Mouse (Mus musculus): Measurements from ENCODE around the gene Prkg2.
A peak's percentile ranks its signal among the peaks of the same experiment; 100 is the strongest.

Prkg2 gene

DNA sequence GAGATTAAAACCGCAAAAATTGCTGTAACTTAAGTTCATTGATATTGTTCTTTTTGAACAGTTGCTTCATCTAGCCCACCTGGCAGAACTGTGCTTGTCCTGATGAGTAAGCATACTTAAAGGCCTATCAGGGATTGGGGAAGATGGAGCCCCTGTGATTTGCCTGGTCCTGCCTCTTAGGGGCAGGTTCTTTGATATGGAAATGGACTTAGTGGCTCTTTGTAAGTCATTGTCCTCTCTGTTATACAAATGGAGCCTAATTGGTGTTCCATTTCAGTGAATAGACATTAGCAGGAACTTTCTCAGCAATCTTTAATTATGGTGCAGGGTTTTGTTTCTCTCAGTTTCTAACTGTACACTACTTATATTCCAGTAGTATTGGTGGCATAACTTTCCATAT, 115.5 kb downstream of the Prkg2 start:
- Histone ChIP-seq H3K4me1 (replicated peaks; ENCODE audit: low read depth, low read length) (peaks cover 36% of the 10 kb centered on the region), H3K27me3 (ENCODE audit: insufficient read depth, low read length) (peaks cover 22% of the 10 kb centered on the region), H3K36me3 (ENCODE audit: insufficient read depth, low read length) (no peaks in the 10 kb centered on the region), H3K4me3 (replicated peaks; ENCODE audit: low read length) (no peak overlapping the region), H3K9me3 (ENCODE audit: low read length) (peaks cover 23% of the 10 kb centered on the region)
- TF ChIP-seq CTCF (conservative IDR thresholded peaks at IDR 0.05; ENCODE audit: low read length) (no peak), NANOG (IDR thresholded peaks at IDR 0.05; ENCODE audit: borderline replicate concordance, low read length) (peak; percentile 53), POU5F1 (IDR thresholded peaks at IDR 0.05; ENCODE audit: borderline replicate concordance, low read length) (peak; percentile 86)

GRCm38 (mm10) chr5:98918716-98919115, 118.4 kb downstream of the Prkg2 start:
- TF ChIP-seq NANOG (IDR thresholded peaks at IDR 0.05; ENCODE audit: borderline replicate concordance, low read length) = no peak
- no peak for TF ChIP-seq CTCF (conservative IDR thresholded peaks at IDR 0.05; ENCODE audit: low read length)
- Histone ChIP-seq H3K36me3 (ENCODE audit: insufficient read depth, low read length) (no peaks in the 10 kb centered on the region), H3K4me3 (replicated peaks; ENCODE audit: low read length) (no peak overlapping the region), H3K4me1 (replicated peaks; ENCODE audit: low read depth, low read length) (peaks cover 36% of the 10 kb centered on the region), H3K9me3 (ENCODE audit: low read length) (peaks cover 28% of the 10 kb centered on the region), H3K27me3 (ENCODE audit: insufficient read depth, low read length) (peaks cover 8% of the 10 kb centered on the region)

GRCm38 (mm10) chr5:98902339-98902738, 134.8 kb downstream of the Prkg2 start:
- TF ChIP-seq NANOG (IDR thresholded peaks at IDR 0.05; ENCODE audit: borderline replicate concordance, low read length) (no peak), CTCF (conservative IDR thresholded peaks at IDR 0.05; ENCODE audit: low read length) (peak; percentile 30; the same call in 1 of the 2 replicates)
- no peaks in the 10 kb centered on the region for H3K9me3 ChIP-seq (ENCODE audit: low read length)

GRCm38 (mm10) chr5:98900926-98901325, 136.2 kb downstream of the Prkg2 start:
- H3K4me1 ChIP-seq (replicated peaks; ENCODE audit: low read depth, low read length) = no peaks in the 10 kb centered on the region
- no peak overlapping the region for H3K4me3 ChIP-seq (replicated peaks; ENCODE audit: low read length)
- no peak for TF ChIP-seq NANOG (IDR thresholded peaks at IDR 0.05; ENCODE audit: borderline replicate concordance, low read length)
- TF ChIP-seq POU5F1 (IDR thresholded peaks at IDR 0.05; ENCODE audit: borderline replicate concordance, low read length) = no peak
- no peak for TF ChIP-seq CTCF (conservative IDR thresholded peaks at IDR 0.05; ENCODE audit: low read length)

More at GRCm38 (mm10) chr5:98902339-98902738, 134.8 kb downstream of the Prkg2 start:
- H3K27me3 ChIP-seq (ENCODE audit: insufficient read depth, low read length) = no peaks in the 10 kb centered on the region
- no peak overlapping the region for H3K4me3 ChIP-seq (replicated peaks; ENCODE audit: low read length)
- no peaks in the 10 kb centered on the region for H3K36me3 ChIP-seq (ENCODE audit: insufficient read depth, low read length)
- H3K4me1 ChIP-seq (replicated peaks; ENCODE audit: low read depth, low read length) = no peaks in the 10 kb centered on the region

GRCm38 (mm10) chr5:98897946-98898345, 139.2 kb downstream of the Prkg2 start:
- H3K27me3 ChIP-seq (ENCODE audit: insufficient read depth, low read length) = no peaks in the 10 kb centered on the region
- H3K36me3 ChIP-seq (ENCODE audit: insufficient read depth, low read length) = no peaks in the 10 kb centered on the region
- no peaks in the 10 kb centered on the region for H3K4me1 ChIP-seq (replicated peaks; ENCODE audit: low read depth, low read length)
- H3K4me3 ChIP-seq (replicated peaks; ENCODE audit: low read length) = no peak overlapping the region
- no peak for TF ChIP-seq POU5F1 (IDR thresholded peaks at IDR 0.05; ENCODE audit: borderline replicate concordance, low read length)
- TF ChIP-seq NANOG (IDR thresholded peaks at IDR 0.05; ENCODE audit: borderline replicate concordance, low read length) = no peak
- TF ChIP-seq CTCF (conservative IDR thresholded peaks at IDR 0.05; ENCODE audit: low read length) = no peak
- no peaks in the 10 kb centered on the region for H3K9me3 ChIP-seq (ENCODE audit: low read length)

More at GRCm38 (mm10) chr5:98900926-98901325, 136.2 kb downstream of the Prkg2 start:
- Histone ChIP-seq H3K36me3 (ENCODE audit: insufficient read depth, low read length) (no peaks in the 10 kb centered on the region), H3K9me3 (ENCODE audit: low read length) (no peaks in the 10 kb centered on the region), H3K27me3 (ENCODE audit: insufficient read depth, low read length) (no peaks in the 10 kb centered on the region)

GRCm38 (mm10) chr5:98894281-98894680, 142.9 kb downstream of the Prkg2 start:
- no peaks in the 10 kb centered on the region for H3K36me3 ChIP-seq (ENCODE audit: insufficient read depth, low read length)
- H3K9me3 ChIP-seq (ENCODE audit: low read length) = no peaks in the 10 kb centered on the region
- no peak overlapping the region for H3K4me3 ChIP-seq (replicated peaks; ENCODE audit: low read length)
- H3K4me1 ChIP-seq (replicated peaks; ENCODE audit: low read depth, low read length) = no peaks in the 10 kb centered on the region
- TF ChIP-seq NANOG (IDR thresholded peaks at IDR 0.05; ENCODE audit: borderline replicate concordance, low read length) (no peak), CTCF (conservative IDR thresholded peaks at IDR 0.05; ENCODE audit: low read length) (no peak), POU5F1 (IDR thresholded peaks at IDR 0.05; ENCODE audit: borderline replicate concordance, low read length) (no peak)
- H3K27me3 ChIP-seq (ENCODE audit: insufficient read depth, low read length) = no peaks in the 10 kb centered on the region

GRCm38 (mm10) chr5:98890544-98891050, 146.6 kb downstream of the Prkg2 start:
- TF ChIP-seq CTCF (conservative IDR thresholded peaks at IDR 0.05; ENCODE audit: low read length) = no peak
- TF ChIP-seq POU5F1 (IDR thresholded peaks at IDR 0.05; ENCODE audit: borderline replicate concordance, low read length) = no peak
- no peak for TF ChIP-seq NANOG (IDR thresholded peaks at IDR 0.05; ENCODE audit: borderline replicate concordance, low read length)
- H3K4me1 ChIP-seq (replicated peaks; ENCODE audit: low read depth, low read length) = no peaks in the 10 kb centered on the region
- no peaks in the 10 kb centered on the region for H3K27me3 ChIP-seq (ENCODE audit: insufficient read depth, low read length)
- no peaks in the 10 kb centered on the region for H3K36me3 ChIP-seq (ENCODE audit: insufficient read depth, low read length)
- no peak overlapping the region for H3K4me3 ChIP-seq (replicated peaks; ENCODE audit: low read length)
- no peaks in the 10 kb centered on the region for H3K9me3 ChIP-seq (ENCODE audit: low read length)

DNA sequence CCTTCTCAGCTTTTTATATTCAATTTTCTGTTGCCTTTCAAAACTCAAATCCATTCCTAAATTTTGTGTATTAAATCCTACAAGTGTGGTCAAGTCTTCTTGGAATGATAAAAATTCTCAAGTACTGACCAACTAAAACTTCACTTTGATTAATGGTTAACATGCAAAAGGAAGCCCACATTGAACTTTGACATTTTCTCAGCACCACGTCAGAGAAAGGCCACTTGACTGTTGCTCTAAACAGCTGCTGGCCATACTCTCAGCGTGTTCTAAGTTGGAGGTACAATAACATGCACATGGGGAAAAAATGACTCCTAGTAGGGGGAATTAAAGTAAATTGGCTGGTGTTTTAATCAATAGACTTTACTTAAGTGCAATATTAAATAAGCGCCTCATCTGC, 155.1 kb downstream of the Prkg2 start:
- Histone ChIP-seq H3K9me3 (ENCODE audit: low read length) (no peaks in the 10 kb centered on the region), H3K4me3 (replicated peaks; ENCODE audit: low read length) (no peak overlapping the region), H3K4me1 (replicated peaks; ENCODE audit: low read depth, low read length) (no peaks in the 10 kb centered on the region), H3K36me3 (ENCODE audit: insufficient read depth, low read length) (no peaks in the 10 kb centered on the region), H3K27me3 (ENCODE audit: insufficient read depth, low read length) (no peaks in the 10 kb centered on the region)
- no peak for TF ChIP-seq POU5F1 (IDR thresholded peaks at IDR 0.05; ENCODE audit: borderline replicate concordance, low read length)
- TF ChIP-seq NANOG (IDR thresholded peaks at IDR 0.05; ENCODE audit: borderline replicate concordance, low read length) = no peak
- no peak for TF ChIP-seq CTCF (conservative IDR thresholded peaks at IDR 0.05; ENCODE audit: low read length)

All from E14TG2a.4 (cell line).